Mouse (Mus musculus) ES-E14 (cell line): ENCODE measurements at regions not wholly inside any gene's neighbourhood (a gene's known extent, or its start where the extent isn't known, plus 50 kb on each side); places are given as distances from the start of the nearest gene placed in this dataset.
A peak's percentile ranks its signal among the peaks of the same experiment; 100 is the strongest.

Source experiments
- DNase-seq: peaks from one replicate; pipeline ENCODE4 v3.0.0-alpha.2; 2013; ENCODE audit warnings: low read depth, low spot score
- H3K27ac ChIP-seq: 2 replicates; pipeline ENCODE4 v1.5.1; 2012; ENCODE audit warnings: low read depth, mild to moderate bottlenecking, low read length, moderate library complexity, mixed read lengths; ENCODE audit not compliant: poor library complexity, insufficient read depth, severe bottlenecking
- H3K36me3 ChIP-seq: 2 replicates; pipeline ENCODE4 v1.6.1; 2012; ENCODE audit warnings: mild to moderate bottlenecking, low read length, moderate library complexity, mixed read lengths; ENCODE audit not compliant: control insufficient read depth, poor library complexity, insufficient read depth, severe bottlenecking
- H3K4me1 ChIP-seq, 2 experiments: fragments of 150-350 bp in 1 of 2; sonication (generic) in 1 of 2; 2 replicates each; pipeline ENCODE4 v1.6.1; 2012; ENCODE audit warnings: low read length in 2 of 2, mild to moderate bottlenecking in 1 of 2, mixed read lengths in 1 of 2; ENCODE audit not compliant: control insufficient read depth in 2 of 2, insufficient read depth in 2 of 2, poor library complexity in 1 of 2
- H3K4me3 ChIP-seq, 2 experiments: fragments of 150-350 bp in 1 of 2; sonication (generic) in 1 of 2; 2 replicates each; pipeline ENCODE4 v1.5.1; 2012; ENCODE audit warnings: low read length in 2 of 2, low read depth in 1 of 2, mild to moderate bottlenecking in 1 of 2, mixed read lengths in 1 of 2; ENCODE audit not compliant: insufficient read depth in 1 of 2, poor library complexity in 1 of 2, severe bottlenecking in 1 of 2
- H3K9ac ChIP-seq: 2 replicates; pipeline ENCODE4 v1.6.1; 2012; ENCODE audit warnings: low read depth, mild to moderate bottlenecking, low read length, mixed read lengths; ENCODE audit not compliant: poor library complexity, insufficient read depth, severe bottlenecking
- H3K9me3 ChIP-seq: fragments of 150-350 bp; sonication (generic); 2 replicates; pipeline ENCODE4 v1.6.1; 2012; ENCODE audit warnings: low read depth, mild to moderate bottlenecking, low read length; ENCODE audit not compliant: control insufficient read depth, insufficient read depth
- CHD2 ChIP-seq: IDR thresholded peaks from 2 replicates; pipeline ENCODE4 v1.6.1; 2014; ENCODE audit warnings: mild to moderate bottlenecking, low read depth, low read length, inconsistent platforms
- HCFC1 ChIP-seq: IDR thresholded peaks from 2 replicates; pipeline ENCODE4 v1.6.1; 2012; ENCODE audit warnings: low read length, inconsistent platforms, borderline replicate concordance; ENCODE audit not compliant: insufficient read depth
- MAFK ChIP-seq: IDR thresholded peaks from 2 replicates; pipeline ENCODE4 v1.6.1; 2014; ENCODE audit warnings: mild to moderate bottlenecking, low read depth, low read length, inconsistent platforms; ENCODE audit not compliant: insufficient read depth
- ZC3H11A ChIP-seq: IDR thresholded peaks from 2 replicates; pipeline ENCODE4 v1.6.1; 2012; ENCODE audit warnings: low read depth, mild to moderate bottlenecking, inconsistent platforms, low read length, borderline replicate concordance
- ZNF384 ChIP-seq: IDR thresholded peaks from 2 replicates; pipeline ENCODE4 v1.6.1; 2012; ENCODE audit warnings: low read depth, low read length, inconsistent platforms
- in situ Hi-C, 2 experiments: fragments of 600-800 bp; cut with MboI; formaldehyde crosslinking; loops; one replicate each; pipeline ENCODE4 v1.15.1; 2025; ENCODE audit warnings: low sequenced_read_pairs in 2 of 2, inconsistent platforms in 1 of 2; ENCODE audit not compliant: unreplicated experiment in 2 of 2

DNA sequence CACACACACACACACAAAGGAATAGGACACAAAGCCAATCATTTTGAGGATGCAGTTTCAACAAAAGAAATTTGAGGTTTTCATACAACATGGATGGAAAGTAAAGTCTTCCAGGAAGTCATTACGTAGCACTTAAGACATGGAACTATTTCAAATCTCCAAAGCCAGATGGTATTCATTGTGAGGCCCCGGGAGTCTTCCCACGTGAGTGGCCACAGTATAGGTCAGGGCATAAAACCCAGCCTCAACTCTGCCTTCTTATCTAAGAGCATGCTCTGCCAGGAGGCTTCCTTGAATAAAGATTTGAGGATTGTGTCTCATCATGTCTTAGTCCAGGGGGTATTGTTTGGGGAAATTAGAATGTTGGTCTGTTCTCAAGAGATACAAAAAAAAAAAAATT lies 78.0 kb upstream of the Efna5 start:
- in situ Hi-C loops = no loop called here
- Histone ChIP-seq H3K9me3 (no peaks in the 10 kb centered on the region), H3K36me3 (no peaks in the 10 kb centered on the region), H3K27ac (no peak overlapping the region), H3K4me3 (no peak overlapping the region), H3K4me1 (no peaks in the 10 kb centered on the region), H3K9ac (no peak overlapping the region)
- TF ChIP-seq HCFC1 (no peak), ZC3H11A (no peak), ZNF384 (no peak), MAFK (no peak), CHD2 (no peak)
- DNase-seq = no peak

DNA sequence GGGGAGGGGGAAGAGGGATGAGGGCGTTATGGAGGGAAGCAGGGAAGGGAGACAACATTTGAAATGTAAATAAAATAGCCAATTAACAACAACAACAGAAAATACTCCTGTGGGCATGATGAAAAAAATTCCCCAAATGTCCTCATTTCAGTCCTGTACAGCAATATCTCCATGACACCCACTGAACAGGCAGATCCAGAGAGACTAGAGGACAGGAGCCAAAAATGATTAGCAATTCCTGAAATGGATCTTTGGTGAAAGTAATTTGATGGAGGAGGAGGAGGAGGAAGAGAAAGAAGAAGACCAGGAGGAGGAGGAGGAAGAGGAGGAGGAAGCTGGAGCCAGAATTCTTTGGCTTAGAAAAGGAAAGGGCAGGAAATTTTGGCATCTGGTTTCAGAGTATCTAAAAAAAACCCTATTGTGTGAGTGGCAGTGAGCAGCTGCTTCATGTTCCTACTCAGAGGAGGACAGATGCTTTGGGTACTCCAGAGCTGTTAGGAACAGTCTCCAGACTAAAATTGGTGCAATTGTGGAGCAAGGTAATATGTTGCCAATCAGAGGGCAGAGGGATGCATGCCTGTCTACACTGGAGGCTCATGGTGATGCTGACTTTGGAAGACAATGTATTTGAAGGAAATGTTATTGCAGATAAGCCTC lies 66.5 kb upstream of the Efna5 start:
- DNase-seq = no peak
- TF ChIP-seq ZNF384 = no peak
- TF ChIP-seq CHD2 = no peak
- TF ChIP-seq MAFK = no peak
- no peak for TF ChIP-seq ZC3H11A
- TF ChIP-seq HCFC1 = no peak
- Histone ChIP-seq H3K4me1 (no peaks in the 10 kb centered on the region), H3K27ac (no peak overlapping the region), H3K4me3 (no peak overlapping the region), H3K36me3 (no peaks in the 10 kb centered on the region), H3K9me3 (no peaks in the 10 kb centered on the region), H3K9ac (no peak overlapping the region)
- in situ Hi-C loops = no loop called here

DNA sequence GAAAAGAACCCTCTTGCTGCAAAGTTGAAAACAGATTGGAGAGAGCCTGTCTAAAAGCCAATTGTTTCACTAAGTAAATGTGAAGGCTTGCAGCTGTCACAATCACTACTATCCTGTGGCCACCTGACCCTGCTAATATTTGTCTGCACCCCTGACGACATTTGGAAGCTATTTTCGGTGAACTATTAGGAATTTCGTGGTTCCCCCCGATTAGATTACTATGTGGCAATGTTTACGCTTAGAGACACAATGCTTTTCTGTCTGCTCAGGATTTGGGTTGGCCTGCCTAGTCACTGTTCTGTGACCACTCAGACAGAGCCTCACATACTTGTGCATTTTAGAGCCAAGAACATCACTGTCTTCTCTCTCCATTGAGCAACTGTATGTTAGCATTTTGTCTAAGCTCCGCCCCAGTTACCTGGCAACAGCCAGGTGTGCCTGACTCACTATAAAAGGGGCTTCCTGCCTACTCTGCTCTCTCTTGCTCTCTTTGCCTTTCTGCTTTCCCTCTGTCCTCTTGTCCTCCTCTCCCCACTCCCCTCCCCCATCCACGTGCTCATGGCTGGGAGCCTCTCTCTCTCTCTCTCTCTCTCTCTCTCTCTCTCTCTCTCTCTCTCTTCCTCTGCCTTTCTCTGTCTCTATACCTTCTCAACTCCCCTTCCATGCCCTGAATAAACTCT lies 59.6 kb upstream of the Efna5 start:
- no peaks in the 10 kb centered on the region for H3K9me3 ChIP-seq
- peaks cover 0 to 3% of the 10 kb centered on the region in 2 experiments; a peak in 2 of 4 replicates for H3K4me1 ChIP-seq
- no peaks in the 10 kb centered on the region for H3K36me3 ChIP-seq
- no peak overlapping the region for H3K9ac ChIP-seq
- TF ChIP-seq ZNF384 (no peak), HCFC1 (no peak), MAFK (no peak), ZC3H11A (no peak), CHD2 (no peak)
- in situ Hi-C loops = no loop called here
- no peak for DNase-seq
- H3K4me3 ChIP-seq = no peak overlapping the region
- H3K27ac ChIP-seq = no peak overlapping the region

DNA sequence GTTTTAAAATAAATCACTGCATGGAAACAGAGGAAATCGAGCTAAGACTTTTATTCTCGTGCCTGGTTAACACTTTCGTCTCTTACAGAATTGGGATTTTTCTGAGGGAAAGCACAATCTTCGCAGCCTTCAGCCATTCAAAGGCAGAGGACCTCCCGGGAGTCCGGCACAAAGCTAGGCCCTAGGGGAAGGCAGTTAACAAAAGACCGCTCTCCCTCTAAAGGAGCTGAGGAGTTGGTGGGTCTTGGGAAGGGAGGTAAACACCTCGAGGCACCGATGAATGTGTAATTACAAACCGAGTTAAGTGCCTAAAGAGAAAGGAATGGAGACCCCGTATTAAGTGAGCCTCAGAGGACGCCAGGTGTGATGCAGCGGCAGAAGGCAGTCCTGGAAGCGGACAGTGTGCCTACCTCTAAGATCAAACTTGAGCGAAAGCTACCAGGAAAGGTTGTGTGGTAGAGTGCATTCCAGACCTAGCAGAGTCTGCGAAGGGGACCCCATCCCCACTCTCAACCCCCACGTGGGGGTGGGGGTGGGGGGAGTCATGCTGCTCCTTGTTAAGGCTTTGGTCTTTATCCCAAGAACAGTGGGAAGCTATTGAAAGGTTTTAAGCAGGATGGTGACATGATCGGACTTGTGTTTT lies 58.9 kb upstream of the Efna5 start:
- DNase-seq = peak; percentile 21
- Histone ChIP-seq H3K4me1 (peaks cover 0 to 3% of the 10 kb centered on the region in 2 experiments; a peak in 2 of 4 replicates), H3K9me3 (no peaks in the 10 kb centered on the region), H3K9ac (no peak overlapping the region), H3K36me3 (no peaks in the 10 kb centered on the region), H3K27ac (peak overlapping the region; percentile 41), H3K4me3 (no peak overlapping the region)
- TF ChIP-seq HCFC1 (no peak), MAFK (no peak), CHD2 (no peak), ZNF384 (no peak), ZC3H11A (no peak)
- in situ Hi-C loops = no loop called here
